Mouse (Mus musculus) mature B cell (primary cell): ENCODE results near the gene Dynlt1c.
"Not testable (repeated sequence)": the region's sequence is repeated elsewhere in the genome, so short reads cannot be mapped to it uniquely, and the experiment has no call there.

Experiments
- in situ Hi-C: fragments of 300-500 bp; cut with MboI; formaldehyde crosslinking; loops from 2 replicates; pipeline ENCODE4 v1.14.3; 2019

Dynlt1c gene

DNA sequence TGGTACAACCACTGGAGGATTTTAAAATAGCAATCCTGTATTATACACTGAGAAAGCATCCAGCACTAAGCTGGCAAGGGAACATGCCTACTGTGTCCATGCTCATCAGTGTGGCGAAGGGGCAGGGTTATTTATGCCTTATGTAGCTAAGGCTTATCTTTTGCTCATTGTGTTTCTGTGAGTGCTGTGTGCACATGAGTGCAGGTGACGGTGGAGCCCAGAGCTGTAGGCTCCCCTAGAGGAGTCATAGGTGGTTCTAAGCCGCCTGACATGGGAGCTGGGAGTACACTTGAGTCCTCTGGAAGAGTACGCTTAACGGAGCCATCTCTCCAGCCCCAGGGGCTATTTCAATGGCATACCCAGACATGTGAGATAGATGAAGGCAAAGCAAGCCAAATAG lies 17.8 kb downstream of the Dynlt1c start:
- in situ Hi-C loops = not testable (repeated sequence)

DNA sequence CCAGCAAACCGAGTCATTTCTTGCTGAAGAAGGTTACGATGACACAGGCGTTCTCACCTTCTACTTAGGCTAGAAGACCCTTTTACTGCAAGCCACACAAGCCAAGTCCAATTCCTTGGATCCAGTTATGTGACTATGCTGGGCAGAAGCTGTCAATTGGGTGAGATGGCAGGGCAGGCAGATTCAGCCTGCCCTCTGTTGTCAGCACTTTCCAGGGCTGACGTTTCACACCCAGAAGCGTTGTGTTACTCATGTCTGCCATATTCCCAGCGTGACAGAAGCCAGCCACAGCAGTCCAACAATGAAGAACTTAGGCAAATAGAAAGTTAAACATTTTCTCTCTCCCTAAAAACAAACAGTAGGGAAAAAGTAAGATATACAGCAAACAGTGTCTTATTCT lies 18.6 kb downstream of the Dynlt1c start:
- in situ Hi-C loops = not testable (repeated sequence)

DNA sequence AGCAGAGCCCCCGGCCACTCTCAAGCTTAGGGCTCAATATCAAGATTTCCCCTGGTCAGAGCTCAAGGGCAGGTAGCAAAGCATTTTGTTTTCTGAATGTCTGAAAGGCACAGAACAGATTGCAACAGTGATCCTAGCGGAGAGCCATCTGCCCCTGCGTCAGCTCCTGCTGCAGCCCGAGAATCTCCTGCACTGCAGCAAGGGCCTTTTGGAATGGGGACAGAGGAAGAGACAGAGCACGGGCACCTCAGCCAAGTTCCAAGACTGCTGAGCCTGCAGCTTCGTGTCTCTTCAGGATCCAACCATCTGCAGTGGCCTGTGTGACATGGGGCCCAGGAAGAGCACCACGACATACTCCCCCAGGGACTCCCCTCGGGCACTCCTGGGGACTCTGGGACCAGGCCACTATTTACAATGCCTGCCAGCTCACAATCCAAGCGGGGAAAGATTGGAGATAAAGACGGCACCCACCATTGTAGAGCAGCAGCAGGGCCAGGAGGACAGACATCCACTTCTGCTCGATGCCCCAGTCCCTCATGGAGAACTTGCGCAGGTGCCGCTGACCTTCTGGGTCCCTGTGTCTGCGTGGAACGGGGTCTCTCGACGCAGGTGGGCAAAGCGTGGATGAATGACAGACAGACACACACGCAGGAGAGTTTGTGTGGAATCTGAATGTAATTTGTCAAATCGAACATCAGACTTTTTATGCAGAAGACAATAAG lies 19.4 kb downstream of the Dynlt1c start:
- in situ Hi-C loops = not testable (repeated sequence)

DNA sequence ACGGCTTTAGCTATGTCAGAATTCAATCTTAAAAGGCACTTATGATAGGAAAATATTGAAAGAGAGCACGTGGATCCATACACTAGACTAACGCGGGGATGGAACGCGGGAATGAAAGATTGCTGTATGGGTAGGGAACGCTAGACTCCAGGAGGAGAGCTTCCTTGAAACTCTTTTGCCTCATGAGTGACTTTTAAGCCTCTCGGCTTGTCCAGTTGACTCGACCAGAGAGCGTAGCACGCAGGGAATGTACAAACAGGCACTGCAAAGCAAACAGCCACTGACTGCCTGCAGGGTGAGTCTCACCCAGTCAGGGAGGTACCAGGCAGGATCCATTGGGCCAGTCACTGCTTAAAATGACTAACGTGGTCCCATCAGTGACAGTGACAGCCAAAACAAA lies 20.5 kb downstream of the Dynlt1c start:
- in situ Hi-C loops = not testable (repeated sequence)

DNA sequence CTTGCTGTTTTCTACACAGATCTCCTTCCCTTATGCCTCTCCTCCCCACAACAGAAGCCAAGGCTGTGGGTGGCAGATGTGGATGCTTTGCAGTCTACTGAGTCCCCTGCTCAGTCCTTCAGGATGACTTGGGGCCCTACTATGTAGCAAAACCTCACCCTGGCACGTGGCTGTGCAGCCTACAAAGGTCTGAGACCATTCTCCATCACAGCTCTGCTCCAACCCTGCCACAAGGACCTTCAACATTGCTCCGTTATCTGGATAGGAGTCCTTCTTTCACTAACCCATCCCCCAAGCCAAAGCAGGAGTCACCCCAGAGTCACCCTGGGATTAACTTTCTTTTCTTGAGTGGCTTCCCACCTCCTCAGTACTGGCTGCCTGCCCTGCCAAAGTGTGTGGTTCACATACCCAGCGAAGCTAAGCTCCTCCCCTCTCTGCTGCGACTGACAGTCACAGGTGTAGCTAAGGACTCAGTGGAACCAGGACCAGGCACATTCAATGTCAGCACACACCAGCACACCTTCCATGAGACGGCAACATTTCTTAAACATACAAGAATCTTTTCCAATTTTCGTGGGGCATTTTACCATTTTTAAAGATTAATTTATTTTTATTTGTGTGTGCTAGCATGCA lies 23.6 kb downstream of the Dynlt1c start:
- in situ Hi-C loops = not testable (repeated sequence)

DNA sequence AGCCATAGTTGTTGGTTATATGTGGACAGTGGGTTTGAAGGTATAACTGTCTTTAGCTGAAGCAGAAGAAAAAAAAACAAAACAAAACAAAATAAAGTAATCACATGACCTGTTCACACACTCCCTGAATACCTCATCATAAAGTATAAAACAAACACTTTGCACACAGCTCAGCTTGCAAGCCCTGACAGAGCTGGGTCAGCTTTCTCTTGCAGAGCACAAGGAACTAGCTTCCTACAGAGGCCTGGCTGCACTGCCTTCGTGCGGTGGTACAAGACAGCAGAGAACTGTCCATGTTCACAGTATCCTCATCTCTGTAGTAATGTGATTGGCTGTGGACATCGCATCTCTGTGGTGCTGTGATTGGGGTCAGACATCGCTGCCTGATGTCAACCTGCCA lies 28.9 kb downstream of the Dynlt1c start:
- in situ Hi-C loops = not testable (repeated sequence)

DNA sequence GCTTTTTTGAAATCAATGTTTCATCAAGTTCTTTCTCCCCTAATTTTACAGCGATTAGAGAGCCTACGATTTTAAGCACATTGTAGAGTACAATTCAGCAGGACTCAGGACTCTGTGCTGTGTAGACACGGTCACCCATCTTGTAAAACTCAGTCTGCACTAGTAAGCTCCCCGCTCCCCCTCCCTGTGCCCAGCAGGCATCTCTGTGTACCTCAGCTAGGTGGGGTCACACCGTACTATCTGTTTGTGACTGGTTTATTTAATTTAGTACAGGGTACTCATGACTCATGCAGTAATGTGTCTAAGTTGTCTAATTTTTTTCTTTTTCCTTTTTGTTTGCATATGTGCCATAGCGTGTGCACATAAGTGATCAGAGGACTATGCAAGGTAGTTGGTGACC lies 31.4 kb downstream of the Dynlt1c start:
- in situ Hi-C loops = not testable (repeated sequence)

DNA sequence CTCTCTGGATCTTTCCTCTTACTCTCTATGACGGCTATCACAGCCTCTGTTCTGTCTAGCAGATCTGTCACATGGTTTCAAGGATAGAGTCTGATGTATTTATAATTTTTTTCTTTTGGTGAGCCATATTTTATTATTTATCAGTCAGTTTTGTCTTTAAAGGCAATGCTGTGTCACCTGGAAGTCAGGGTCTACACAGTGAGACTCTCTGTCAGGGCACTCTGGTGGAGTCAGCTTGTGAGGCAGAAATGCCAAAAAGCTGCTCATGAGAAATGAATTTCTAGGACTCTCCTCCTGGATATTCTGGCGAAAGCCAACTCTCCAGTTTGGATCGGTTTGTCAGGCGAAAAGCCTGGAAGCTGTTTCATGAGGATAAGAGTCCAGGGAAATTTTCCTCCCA lies 34.3 kb downstream of the Dynlt1c start:
- in situ Hi-C loops = not testable (repeated sequence)

DNA sequence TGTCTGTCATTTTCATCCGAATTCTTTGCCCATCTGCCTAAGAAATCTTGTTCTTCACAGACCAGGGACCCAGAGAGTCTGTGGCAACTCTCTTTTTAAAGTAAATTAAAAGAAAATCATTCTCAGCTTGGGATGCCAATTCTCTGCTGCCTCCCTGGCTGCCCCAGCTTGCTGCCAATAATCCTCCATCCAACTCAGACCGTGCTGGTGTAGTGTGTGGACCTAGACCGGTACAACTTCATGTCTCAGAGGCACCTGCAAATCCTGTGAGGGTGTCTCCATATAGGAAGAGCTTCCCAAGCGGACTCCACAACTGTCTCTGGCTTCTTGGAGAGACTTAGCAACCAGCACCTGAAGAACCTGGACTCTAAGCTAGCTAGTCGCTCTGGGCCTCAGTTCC lies 35.4 kb downstream of the Dynlt1c start:
- in situ Hi-C loops = no loop called here

DNA sequence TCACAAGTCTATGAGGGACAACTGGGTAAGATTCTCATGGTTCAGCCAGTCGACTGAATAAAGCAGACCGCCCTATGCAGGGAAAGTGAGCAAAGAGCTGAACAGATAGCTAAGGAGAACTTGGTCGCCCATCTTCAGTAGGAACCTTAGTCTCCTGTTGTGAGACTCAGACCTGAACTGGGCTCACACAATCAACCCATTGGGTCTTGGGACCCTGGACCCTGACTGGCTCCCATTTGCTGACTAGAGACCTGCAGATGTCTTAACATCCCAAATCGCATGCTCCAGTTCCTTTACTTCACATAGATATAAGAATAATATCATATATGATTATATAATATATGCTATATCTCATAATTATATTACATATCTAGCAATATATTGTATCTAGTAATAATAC lies 36.0 kb downstream of the Dynlt1c start:
- in situ Hi-C loops = not testable (repeated sequence)

DNA sequence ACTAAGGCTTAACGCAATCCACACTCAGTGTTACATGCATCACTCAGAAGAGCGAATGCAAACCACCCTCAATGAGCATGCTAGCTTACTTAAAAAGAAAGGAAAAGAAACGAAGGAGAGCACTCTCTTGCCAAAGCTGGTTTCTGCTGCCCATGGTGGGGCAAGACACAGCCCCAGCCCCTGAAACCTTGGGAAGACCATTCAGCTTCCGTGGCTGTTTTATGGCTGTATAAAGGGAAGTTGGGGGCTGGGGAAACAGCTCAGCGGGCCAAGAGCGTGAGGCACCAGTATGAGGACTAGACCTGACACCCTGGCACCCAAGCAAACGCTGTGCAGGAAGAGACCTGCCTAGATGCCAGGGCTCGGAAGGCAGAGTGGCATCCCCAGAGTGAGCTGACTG lies 37.0 kb downstream of the Dynlt1c start:
- in situ Hi-C loops = not testable (repeated sequence)

DNA sequence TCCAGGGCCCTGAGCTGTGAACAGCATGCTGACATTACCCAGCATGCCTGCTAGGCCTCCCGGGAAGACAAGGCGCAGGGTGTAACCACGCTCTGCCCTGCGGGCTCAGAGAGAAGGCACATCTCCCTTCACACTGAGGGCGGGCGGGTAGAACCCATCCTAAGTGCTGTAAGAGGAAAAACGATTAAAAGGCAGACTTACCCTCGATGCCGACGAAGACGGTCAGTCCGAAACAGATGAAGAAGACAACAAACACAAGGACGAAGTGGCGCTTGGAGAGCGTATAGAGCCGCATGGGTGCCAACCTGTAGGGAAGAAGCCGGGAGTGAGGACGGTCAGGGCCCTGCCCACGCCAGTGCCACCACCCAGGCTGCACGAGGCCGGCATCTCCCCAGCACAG lies 38.0 kb downstream of the Dynlt1c start:
- in situ Hi-C loops = not testable (repeated sequence)

DNA sequence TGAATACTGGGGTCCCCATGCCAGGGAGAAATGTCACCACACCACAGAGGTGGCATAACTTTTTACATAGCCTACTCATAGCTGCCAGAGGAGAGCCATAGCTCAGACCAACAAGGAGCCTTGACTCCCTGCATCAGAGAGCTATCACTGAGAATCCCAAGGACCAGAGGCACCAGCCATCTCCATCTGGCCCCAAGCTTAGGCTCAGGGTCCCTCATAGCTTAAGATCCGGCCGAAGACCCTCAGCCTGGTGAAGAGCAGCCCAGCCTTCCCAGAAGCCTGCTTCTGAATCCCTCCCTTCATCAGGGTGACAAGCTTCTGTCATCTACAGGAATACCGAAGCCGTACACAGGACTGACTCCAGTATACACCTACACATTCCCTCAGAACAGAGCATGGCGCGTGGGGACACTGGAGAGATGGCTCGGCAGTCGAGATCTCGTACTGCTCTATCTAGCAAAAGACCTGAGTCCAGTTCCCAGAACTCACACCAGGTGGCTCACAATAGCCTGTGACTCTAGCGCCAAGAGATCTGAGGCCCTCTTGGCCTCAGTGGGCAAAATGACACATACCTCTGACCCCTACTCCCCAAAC lies 38.7 kb downstream of the Dynlt1c start:
- in situ Hi-C loops = not testable (repeated sequence)

DNA sequence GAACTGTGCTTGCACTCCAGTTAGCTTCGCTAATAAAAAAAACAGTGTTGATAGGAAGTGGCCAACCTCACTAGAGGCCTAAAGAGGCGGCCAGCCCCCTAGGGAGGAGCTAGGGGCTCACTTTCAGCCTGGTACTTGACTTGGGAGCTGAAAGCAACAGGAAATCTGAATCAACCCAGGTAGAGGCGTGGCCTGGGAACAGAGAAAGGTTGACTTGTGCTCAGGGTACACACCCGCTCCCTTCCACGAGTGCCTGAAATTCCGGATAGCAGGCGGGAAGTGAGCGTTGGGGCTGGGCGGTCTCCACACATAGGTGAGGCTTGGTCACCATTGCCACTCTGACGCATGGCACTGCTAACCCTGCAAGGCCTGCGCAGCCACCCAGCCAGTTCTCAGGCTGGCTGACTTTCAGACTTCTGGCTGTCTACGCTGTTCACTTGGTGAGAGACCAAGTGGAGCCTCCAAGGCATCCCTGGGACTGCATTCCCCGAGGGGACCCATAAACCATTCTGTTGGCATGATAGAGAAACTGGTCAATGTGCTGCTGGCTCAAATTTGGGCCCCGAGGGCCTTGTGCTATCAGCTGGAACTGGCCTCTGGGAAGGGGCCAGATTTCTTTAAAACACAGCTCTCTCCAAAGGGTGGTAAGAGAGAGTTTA lies 39.4 kb downstream of the Dynlt1c start:
- in situ Hi-C loops = not testable (repeated sequence)

DNA sequence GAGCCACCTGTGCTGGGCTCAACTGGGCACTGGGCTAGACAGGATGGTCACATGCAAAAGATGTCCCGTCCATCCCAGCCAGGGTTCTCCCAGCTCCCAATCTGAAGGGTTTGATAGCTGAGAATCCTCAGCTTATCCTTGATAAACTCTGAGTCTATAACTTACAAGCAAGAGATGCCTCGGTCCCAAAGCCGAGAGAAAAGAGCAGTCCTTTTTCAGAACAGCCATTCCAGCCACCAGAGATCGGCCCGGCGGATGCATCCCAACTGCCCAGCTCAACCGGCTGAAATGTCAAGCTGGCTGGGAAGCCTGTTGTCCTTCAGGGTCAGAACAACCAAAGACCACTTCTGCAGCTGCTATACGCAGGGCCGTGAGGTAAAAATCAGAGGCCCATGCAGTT lies 42.7 kb downstream of the Dynlt1c start:
- in situ Hi-C loops = not testable (repeated sequence)

DNA sequence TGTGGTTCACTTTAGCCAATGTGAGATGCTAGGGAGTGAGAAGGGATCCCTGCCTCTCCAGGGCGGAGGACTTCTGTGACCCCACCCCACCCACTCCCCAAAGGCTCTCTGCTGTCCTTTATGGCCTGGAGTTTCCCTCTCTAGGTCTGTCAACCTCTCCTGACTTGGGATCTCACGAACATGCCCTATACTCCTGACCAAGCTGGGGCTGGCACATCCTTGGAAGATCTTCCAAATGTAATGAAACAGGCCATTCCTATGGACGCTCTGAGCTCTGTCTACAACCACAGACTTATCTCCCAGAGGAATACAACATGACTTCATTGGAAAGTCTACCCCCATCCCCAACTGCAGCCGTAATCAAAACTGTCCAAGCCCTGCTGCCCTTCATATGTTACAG lies 43.2 kb downstream of the Dynlt1c start:
- in situ Hi-C loops = not testable (repeated sequence)

DNA sequence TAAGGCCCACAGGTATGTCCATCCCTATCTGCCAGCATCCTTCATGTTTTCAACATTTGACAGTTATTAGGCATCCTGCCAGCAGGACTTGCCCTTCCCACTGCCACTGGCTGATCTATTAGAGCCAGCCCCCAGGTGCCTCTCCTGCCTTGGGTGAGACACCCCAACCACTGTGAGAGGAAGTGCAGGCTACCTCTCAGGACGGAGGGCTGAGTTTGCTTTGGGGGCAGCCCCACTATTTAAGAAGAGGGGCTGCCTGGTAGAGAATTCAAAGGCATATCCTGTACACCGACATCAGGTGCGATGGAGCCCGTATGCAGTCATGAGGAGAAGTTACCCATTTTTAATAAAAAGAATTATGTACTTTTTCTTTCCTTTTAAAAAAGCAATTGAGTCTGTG lies 44.2 kb downstream of the Dynlt1c start:
- in situ Hi-C loops = not testable (repeated sequence)

DNA sequence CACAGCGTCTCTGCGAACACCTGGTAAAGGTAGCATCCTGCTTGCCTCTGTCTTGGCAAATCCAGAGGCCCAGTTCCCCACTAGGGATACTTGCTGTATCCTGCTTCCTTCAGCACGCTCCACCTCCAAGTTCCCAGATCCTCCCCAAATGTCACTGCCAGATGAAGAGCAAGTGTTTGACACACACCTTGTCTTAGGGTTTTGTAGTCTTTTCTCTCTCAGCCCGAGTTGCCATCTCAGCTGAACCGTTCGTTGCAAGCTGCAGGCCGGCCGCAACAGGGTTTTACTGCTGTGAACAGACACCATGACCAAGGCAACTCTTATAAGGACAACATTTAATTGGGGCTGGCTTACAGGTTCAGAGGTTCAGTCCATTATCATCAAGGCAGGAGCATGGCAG lies 45.4 kb downstream of the Dynlt1c start:
- in situ Hi-C loops = not testable (repeated sequence)

DNA sequence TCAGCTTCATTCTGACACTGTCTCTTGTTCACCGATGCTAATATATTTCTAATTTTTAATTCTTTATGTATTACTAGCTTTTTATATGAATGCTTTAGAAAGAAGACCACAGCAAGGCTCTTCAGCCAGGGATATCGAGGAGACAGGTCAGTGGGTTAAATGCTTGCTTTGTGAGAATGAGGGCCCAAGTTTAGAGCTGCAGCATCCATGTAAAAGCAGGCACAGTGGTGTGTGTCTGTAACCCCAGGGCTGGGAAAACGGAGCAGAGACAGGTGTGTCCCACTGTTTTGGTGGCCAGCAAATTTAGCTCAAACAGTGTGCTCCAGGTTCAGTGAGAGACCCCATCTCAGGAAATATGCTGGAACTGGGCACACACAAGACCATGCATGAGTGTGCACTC lies 46.0 kb downstream of the Dynlt1c start:
- in situ Hi-C loops = not testable (repeated sequence)

DNA sequence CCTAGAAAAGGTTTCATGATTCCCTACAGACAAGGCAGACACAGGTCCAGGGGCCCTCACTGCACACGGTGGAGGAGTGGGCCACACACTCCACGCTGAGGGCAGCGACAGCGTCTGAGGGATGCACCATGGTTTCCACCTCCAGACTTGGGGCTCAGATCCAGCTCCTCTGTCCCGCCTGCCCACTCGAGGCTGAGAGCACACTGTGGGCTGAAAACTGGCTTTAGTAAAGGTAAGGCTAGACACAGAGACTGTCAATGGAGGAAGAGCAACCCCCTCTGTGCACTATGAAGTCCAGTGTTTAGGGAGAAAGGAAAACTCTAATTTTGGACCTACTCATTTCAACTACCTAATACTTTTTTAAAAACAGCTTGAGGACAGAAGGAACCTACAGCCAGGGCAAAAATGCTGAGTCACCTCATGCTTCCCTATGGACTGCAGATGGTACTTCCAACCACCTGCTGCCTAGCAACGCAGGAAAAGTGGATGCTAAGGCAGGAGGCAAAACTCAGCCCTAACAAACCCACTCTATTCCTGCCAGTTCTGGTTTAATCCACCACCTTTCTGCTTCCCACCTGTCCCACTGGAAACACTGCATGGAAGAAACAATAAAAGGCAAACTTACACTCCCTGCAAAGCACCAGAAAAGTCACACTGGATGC lies 49.6 kb downstream of the Dynlt1c start:
- in situ Hi-C loops = not testable (repeated sequence)

DNA sequence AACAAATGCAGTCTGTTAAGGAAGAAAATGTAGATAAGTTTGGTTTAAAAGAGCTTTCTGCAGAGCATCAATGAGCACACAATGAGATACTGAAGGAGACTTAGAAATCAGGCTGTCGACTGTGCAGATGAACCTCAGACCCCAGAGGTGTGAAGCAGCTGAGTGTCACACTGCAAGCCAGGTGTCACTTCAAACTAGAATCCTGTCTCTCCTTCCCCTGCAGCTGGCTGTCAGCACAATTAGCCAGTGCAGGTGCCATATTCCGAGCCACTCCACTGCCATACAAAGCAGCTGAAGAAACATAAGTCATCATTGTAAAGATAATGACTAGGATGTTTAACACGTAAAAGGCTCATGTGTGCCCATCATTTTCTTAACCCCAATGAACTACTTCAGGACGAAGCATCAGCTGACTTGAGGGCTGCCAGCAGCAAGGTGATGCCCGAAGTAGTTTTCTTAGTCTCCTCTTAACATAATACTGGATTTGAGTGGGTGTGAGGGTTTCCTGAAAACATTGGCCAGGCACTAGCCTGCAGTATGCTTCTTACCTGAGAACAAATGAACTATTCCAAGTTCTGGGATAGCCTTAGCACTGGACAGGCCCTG lies 52.0 kb downstream of the Dynlt1c start:
- in situ Hi-C loops = not testable (repeated sequence)

DNA sequence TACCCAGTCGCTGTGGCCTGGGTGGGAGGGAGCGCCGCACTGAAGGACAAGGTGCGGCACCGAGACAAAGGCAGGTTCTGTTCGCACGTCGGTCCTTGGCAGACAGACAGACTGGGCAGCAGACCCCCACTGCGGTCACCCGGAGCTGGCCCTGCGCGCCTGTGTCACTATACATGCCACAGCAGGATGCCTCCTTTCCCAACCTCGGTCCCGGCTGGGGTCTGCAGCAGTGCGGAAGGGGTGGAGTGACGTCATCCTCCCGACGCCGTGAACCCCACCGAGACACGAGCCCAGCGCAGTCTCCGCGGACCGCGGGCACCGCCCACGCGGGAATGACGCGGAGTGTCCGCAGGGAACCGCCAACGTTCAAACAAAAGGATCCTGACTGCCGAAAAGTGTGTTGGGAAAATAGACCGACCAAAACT lies 53.6 kb downstream of the Dynlt1c start:
- in situ Hi-C loops = not testable (repeated sequence)
